Mouse (Mus musculus) testis, adult 2 months (tissue): ENCODE data around the gene AL607142.1.

Experiments
- CTCF ChIP-seq: fragments of 200-500 bp; IDR thresholded peaks from 2 replicates; pipeline ENCODE4 v1.5.1; 2012; ENCODE audit warnings: low read depth, mild to moderate bottlenecking, inconsistent platforms, low read length, moderate library complexity; ENCODE audit not compliant: control insufficient read depth, insufficient read depth, insufficient replicate concordance
- POLR2A ChIP-seq: fragments of 200-500 bp; IDR thresholded peaks from 2 replicates; pipeline ENCODE4 v1.6.1; 2012; ENCODE audit warnings: low read depth, mild to moderate bottlenecking, inconsistent platforms, low read length, moderate library complexity; ENCODE audit not compliant: control insufficient read depth

GRCm38 (mm10) chr4:120134223-120134622 lies 69.4 kb downstream of the AL607142.1 start:
- TF ChIP-seq CTCF: no peak
- no peak for TF ChIP-seq POLR2A
